Mouse (Mus musculus) thymus, adult 2 months (tissue): ENCODE measurements around the gene Sestd1.

Experiments
- CTCF ChIP-seq: fragments of 200-500 bp; IDR thresholded peaks from 2 replicates; pipeline ENCODE4 v1.5.1; 2012; ENCODE audit warnings: mild to moderate bottlenecking, control low read depth, low read length, moderate library complexity, borderline replicate concordance; ENCODE audit not compliant: control insufficient read depth, poor library complexity, insufficient read depth; ENCODE audit errors: extremely low read depth
- POLR2A ChIP-seq: fragments of 200-500 bp; IDR thresholded peaks from 2 replicates; pipeline ENCODE4 v1.6.1; 2012; ENCODE audit warnings: mild to moderate bottlenecking, low read length, control low read depth, moderate library complexity; ENCODE audit not compliant: control insufficient read depth, poor library complexity, insufficient read depth; ENCODE audit errors: extremely low read depth

- TF ChIP-seq CTCF (no peak), POLR2A (no peak)
Measured at GRCm38 (mm10) chr2:77201900-77202299, 78.5 kb downstream of the Sestd1 start.
